Comparison of ENCODE assay signal across 19 mouse cellular contexts in genomic region chr19:46890657-46891056, GRCm38 (mm10).
"Had no signal": no experiment of that assay in that cellular context is flagged by ENCODE, and none has a peak within 500 bp of the region (broad histone marks: within the 10 kb centered on the region; RNA-seq: fewer than 3 reads in every experiment).

No protein-coding gene starts in this region.

- H3K4me3 ChIP-seq: liver, embryonic 15.5 days; lung, embryonic 15.5 days; midbrain, embryonic 13.5 days; midbrain, embryonic 15.5 days; neural tube, embryonic 12.5 days had no signal

- H3K27me3 ChIP-seq: liver, embryonic 15.5 days; lung, embryonic 15.5 days; midbrain, embryonic 13.5 days; midbrain, embryonic 15.5 days; neural tube, embryonic 12.5 days had no signal

- ATAC-seq: liver, postnatal 0 days; lung, postnatal 0 days; midbrain, embryonic 13.5 days; midbrain, embryonic 15.5 days had no signal

- DNase-seq: liver, postnatal 0 days; lung, adult 2 months; lung, postnatal 14 days; lung, postnatal 36 days; retina, postnatal 1 day; right cerebral cortex, adult 18-20 months; right cerebral cortex, postnatal 25 days; right cerebral cortex, postnatal 4 days; spleen, adult 18-20 months; thymus, adult 18-20 months; thymus, postnatal 14 days; thymus, postnatal 36 days had no signal

- H3K9me3 ChIP-seq: liver, embryonic 15.5 days; lung, embryonic 15.5 days; midbrain, embryonic 13.5 days; midbrain, embryonic 15.5 days; neural tube, embryonic 12.5 days had no signal

- H3K27ac ChIP-seq: liver, embryonic 15.5 days; lung, embryonic 15.5 days; macrophage; midbrain, embryonic 13.5 days; midbrain, embryonic 15.5 days; neural tube, embryonic 12.5 days had no signal

- H3K4me1 ChIP-seq: lung, embryonic 15.5 days; midbrain, embryonic 13.5 days; midbrain, embryonic 15.5 days; neural tube, embryonic 12.5 days had no signal
